Mouse (Mus musculus): Measurements from ENCODE around the gene Exoc3l.

The Exoc3l gene

GRCm38 (mm10) chr8:105290554-105291314, 5.2 kb downstream of the Exoc3l start:
- peak; percentile 91 for DNase-seq

DNA sequence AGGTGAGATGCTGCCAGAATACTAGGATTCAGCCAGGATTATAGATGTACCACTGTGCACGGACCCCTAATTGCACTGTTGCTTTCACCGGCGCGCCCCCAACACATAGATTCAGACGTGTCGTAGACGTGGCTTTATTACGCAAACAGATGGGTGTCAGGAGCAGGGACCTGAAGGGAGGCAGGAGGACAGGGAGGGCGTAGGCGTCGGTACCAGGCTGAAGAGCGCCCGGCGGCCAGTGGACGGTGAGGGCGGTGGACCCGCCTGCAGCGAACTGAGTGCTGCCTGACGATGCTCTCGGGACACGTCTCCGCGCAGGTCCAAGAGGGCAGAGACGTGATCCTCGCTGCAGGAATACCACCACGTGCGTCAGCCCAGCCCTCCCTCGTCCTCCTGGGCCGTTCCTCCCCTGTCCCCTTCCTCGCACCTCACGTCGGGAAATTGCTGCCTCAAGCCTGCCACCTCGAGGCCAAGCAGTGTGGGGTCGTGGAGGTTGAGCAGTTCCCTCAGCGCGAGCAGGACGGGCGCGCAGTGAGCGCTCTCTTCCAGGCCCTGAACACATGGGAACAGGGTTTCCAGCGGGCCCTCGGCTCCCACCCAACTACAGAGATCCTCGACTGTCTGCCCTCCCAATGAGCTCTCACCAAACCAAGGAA, 6.0 kb downstream of the Exoc3l start, which contains the start of gene 4931428F04Rik:
4931428F04Rik (minus strand) TSS at position 60 of the 656 bp plus-strand sequence.
- peak; percentile 82 for DNase-seq

- peak; percentile 98 for DNase-seq
These were observed 6.8 kb downstream of the Exoc3l start for GRCm38 (mm10) chr8:105288958-105289732.

GRCm38 (mm10) chr8:105288231-105288630, 7.7 kb downstream of the Exoc3l start:
- DNase-seq: no peak

DNA sequence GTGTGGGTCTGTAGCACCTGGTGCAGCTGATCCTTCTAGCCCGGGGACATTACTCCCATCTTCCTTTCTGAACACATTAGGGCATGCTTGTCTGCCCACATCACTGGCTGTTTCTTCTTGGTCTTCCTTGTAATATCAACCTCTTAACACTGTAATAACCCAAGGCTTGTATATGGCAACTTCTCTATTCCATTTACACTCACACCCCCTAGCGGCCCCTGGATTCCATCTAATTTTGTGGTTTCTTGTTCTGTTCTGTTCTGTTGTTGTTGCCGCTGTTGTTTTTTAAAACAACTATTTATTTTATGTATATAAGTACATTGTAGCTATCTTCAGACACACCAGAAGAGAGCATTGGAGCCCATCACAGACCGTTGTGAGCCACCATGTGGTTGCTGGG, 9.0 kb downstream of the Exoc3l start:
- DNase-seq: peak; percentile 47

GRCm38 (mm10) chr8:105285514-105285913, 10.4 kb downstream of the Exoc3l start:
- DNase-seq: no peak

DNA sequence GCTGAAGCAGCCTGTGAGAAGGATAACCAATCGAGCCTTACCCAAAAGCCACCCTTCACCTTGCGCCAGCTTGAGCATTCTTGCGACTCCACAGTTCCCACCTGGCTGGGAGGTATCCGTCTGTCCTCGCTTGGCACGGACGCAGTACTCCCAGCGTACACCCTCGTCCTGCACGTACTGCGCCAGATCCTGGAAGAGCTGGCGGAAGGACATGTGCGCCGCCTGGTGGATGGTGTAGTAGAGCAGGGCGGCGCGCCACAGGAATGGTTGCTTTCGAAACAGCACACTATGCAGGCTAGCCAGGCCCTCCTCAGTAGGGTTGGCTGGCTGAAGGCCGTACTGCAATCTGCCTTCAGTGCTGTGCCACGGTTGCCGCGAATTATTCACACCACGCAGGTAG, 12.8 kb downstream of the Exoc3l start:
- DNase-seq: peak; percentile 56

DNA sequence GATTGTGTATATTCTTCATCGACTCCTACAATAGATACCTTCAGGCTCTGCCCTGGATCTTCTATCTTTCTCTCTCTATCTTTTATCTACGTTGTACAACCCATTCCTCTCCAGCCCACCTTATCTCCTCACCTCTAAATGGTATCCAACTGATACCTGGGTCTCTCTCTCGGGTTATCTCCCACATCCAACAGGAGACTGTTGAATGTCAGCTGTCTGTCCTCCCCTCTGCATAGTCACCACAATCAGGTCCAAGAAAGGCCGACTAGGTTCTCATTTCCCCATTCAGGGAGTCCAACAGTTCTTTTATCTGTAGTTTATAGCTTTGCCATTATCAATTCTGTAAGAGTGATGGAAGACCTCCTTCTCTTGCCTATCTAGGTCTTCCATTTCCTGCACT, 13.7 kb downstream of the Exoc3l start:
- DNase-seq: no peak

DNA sequence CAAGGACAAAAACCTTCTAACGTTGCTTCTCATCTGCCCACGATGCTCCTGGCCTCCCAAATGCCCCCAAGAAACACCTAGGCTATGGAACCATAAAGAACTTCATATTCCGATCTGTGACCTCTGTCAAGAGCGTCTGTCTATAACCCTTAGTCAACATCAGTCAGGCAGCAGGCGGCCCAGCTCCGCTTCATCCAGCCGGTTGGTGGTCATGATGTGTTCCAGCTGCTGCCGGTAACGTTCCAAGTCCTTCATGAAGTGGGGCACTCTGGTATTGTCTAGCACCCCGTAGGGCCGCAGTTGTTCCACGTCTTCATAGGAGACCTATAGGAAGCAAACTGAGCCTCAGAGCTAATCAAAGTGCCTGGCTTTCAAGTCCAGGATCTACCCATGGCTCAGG, 14.1 kb downstream of the Exoc3l start:
- no peak for DNase-seq

GRCm38 (mm10) chr8:105280567-105280966, 15.3 kb downstream of the Exoc3l start:
- no peak for DNase-seq

DNA sequence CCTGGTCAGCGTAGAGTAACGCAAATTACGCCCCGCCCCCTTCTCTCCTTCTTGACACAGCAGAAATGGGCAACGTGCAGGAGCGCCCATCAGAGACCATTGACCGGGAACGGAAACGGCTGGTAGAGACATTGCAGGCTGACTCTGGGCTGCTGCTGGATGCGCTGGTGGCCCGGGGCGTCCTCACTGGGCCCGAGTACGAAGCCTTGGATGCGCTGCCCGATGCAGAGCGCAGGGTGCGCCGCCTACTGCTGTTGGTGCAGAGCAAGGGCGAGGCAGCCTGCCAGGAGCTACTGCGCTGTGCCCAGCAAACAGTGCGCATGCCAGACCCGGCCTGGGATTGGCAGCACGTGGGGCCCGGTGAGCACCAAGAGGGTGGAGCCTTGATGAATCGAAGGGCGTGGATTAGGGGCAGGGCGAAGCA, 17.0 kb downstream of the Exoc3l start:
- peak; percentile 70 for DNase-seq

- DNase-seq: peak; percentile 76
These were observed 19.4 kb downstream of the Exoc3l start for GRCm38 (mm10) chr8:105276292-105277120.

DNA sequence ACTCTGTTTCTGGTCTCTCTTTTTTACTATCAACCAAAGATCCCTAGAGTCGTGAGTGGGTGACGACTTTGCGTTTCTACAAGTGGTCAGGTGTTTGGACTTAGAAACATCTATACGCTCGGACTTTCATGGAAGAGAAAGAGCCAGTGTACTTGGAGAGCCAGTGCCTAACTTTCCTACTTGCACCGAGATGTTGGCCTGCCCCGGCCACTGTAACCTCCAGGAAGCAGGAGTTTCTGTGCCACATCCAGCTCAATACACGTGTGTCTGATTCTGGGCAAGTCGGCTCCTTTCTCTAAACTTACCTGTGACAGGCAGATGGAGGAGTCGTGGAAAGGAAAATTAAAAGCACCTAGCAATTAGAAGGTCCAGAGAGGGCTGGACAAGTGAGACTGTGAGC, 20.1 kb downstream of the Exoc3l start, which contains the start of gene Nol3:
Nol3 (plus strand) TSS at position 301 of the 400 bp plus-strand sequence.
- DNase-seq: no peak

GRCm38 (mm10) chr8:105275387-105275786, 20.5 kb downstream of the Exoc3l start:
- DNase-seq: no peak

GRCm38 (mm10) chr8:105270916-105271186, 25.1 kb downstream of the Exoc3l start:
- DNase-seq: no peak

GRCm38 (mm10) chr8:105270101-105270915, 25.6 kb downstream of the Exoc3l start:
- DNase-seq: no peak

DNA sequence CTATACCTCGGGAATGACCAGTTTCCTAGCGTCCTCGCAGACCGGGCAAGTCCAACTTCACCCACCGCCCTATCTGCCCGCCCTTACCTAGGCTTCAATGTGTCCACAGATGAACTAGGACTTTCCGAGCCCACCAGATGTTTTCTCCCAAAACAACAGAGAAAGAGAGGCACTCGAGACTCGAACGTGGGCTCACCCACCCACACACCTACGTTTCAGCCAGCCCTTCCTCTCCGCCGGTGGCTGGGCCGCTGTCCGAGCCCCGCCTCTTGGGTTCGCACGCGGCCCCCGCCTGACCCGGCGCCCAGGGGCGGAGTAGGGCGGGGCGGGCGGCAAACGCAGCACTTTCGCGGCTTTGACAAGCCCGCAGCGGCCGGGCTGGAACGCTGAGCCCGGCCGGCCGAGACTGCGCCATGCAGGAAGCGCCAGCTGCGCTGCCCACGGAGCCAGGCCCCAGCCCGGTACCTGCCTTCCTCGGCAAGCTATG, 26.4 kb downstream of the Exoc3l start, which contains the start of gene Hsf4:
Hsf4 (plus strand) TSS at position 341 of the 487 bp plus-strand sequence.
- peak; percentile 44 for DNase-seq

DNA sequence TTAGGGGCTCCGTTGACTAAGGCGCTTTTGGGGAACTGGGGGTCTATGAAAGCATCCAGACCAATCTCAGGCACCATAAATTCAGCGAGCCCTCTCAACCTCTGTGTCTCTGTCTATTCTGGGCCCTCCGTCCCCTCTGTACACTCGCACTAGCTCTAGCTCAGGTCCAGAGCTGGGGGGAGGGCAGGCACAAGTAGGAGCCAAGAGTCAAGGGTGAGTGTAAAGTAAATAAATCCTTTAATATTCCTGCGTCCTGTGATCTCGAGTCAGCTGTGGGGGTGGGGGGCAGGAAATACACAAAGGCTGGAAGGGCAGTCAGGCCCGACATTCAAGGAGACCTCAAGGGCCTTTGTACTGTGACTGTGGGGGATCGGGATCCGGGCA, 26.8 kb downstream of the Exoc3l start:
- DNase-seq: no peak

DNA sequence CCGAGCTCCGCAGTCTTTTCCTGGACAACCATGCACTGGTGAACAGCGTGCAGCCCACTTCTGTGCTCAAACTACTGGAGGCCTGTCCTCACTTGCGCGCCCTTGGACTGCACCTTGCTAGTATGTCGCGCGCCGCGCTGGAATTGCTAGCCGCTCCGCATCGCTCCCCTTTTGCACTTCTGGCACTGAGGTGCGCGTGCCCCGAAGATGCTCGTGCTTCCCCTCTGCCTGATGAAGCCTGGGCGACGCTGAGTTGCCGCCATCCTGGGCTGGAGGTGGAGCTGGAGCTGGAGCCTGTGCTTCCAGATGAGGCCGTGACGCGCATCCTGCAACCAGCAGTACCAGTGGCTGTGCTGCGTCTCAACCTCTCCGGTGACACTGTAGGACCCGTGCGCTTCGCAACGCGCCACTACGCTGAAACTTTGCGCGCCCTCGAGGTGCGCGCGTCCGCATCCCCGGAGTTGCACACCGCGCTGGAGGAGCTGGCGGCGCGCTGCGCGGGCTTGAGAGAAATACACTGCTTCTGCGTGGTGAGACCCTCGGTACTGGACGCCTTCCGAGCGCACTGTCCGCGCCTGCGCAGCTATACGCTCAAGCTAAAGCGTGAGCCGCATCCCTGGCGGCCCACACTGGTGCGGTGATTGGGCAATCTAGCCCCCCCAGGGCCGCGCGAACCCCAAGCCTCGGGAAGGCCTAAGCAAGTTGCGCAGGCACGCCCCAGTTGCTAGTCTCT, 27.4 kb downstream of the Exoc3l start:
- peak; percentile 89 for DNase-seq

DNA sequence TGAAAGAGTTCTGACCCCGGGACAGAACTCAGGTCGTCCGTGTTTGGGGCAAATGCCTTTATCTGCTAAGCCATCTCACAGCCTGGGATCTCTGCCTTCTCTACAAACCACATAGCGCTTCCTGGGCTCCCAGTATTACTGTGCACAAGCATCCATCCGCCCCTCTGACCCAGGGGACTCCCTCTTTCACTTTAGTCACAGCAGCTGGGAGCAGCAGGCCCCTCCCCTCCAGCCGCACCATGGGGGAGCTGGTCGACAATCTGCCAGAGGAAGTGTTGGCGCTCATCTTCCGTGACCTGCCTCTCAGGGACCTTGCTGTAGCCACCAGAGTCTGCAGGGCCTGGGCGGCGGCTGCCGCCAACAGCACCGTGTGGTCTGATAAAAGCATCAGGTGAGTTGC, 29.1 kb downstream of the Exoc3l start:
- DNase-seq: no peak

DNA sequence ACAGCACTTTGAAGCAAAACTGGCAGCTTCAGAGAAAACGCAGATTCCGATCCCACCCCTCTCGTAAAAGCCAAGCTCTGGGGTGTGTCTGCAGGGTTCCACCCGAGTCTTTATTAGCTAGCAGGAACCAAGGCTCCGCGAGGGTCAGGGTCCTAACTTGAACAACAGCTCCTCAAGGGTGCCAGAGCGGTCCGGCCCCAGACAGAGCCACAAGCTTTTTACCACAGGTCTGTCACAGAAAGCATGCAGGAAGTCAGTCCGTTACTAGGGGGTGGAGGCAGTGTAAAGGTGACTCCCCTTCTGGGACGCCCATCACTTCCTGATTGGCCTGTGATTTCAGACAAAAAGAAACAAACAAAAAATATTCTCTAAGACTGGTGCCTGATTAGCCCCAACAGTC, 30.8 kb downstream of the Exoc3l start:
- DNase-seq: no peak
